Mouse (Mus musculus): Measurements from ENCODE around the gene Smarce1. TPM values are rescaled to one million over a fixed set of nuclear protein-coding genes. Genes with fewer than 3 reads are reported as not detected.

Smarce1 gene
- polyA plus RNA-seq, 1 experiment from 2014 or later: 260 TPM

DNA sequence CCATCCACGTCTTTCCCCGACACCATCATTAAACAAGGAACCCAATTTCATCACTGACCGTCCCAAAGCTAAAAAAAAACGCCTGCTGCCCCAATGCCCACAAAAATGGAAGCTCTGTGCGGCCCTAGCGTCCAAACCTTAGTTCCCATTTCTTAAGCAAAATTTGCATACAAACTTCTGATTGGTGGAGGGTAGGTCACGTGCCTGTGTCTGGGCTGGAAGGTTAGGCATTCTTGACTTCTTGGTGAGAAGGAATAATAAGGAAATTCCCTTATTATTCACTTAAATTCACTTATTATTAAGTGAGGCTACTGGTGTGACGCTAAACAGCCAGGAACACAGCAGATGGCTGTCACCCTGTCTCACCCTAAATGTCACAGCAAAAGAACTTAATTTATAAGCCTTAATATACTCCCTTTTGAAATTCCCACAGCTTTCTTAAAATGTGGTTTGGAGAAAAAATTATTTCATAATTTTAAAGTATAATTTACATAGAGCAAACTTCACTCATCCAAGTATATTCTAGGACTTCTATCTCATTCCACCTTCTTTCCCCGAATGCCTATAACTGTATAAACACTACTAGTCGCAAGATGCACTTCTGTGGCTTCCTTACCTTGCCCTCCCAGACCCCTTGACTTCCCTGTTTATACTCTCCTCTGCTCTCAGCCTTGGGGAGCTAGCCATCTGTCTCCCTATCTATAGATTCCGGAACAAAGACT, 65.6 kb downstream of the Smarce1 start:
- 71% methylated on average over 11 of the region's 11 CpGs for WGBS
- H3K36me3 ChIP-seq (ENCODE audit: insufficient read depth, low read length): no peaks in the 10 kb centered on the region

DNA sequence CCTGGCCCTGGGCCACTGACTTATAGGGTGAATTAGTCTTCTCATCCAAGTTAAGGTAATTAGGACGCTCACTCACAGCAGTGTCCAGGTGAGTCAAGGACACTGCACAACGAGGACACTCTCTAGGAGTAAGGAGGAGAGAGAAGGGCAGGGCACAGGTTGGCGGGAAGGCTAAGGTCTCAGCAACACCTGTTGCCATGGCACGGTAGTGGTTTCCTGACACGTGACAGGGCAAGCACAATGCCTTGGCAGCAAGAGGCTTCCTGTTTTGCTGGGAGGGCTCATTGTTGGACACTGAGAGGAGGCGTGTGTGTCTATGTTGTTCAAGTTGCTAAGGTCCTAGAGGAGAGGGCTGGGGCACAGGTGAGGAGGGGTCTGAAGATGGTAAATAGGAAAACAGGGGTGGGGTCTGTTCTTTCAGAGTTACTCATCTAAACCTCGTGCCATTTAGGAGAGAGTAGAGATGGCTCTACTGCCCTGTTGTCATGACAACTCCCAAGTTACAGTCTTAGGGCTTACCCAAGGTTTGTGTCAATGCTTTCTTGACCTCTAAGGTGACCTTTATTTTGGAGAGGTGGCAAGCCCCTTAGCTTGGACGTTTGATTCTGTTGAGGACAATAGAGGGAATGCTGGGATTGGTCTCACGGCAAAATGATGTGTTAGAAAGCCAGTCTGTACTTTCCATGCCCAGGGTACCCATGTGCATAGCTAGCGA, 67.7 kb downstream of the Smarce1 start:
- H3K9me3 ChIP-seq (ENCODE audit: low read length): no peaks in the 10 kb centered on the region
- no peak overlapping the region for H3K4me2 ChIP-seq (replicated peaks; ENCODE audit: low read depth, low read length)
- no peaks in the 10 kb centered on the region for H3K27me3 ChIP-seq (ENCODE audit: insufficient read depth, low read length)
- H3K4me1 ChIP-seq (ENCODE audit: insufficient read depth, low read length): 0 out of 2 replicates have a peak, but pooled peaks cover 2% of the 10 kb centered on the region
- WGBS: 78% methylated on average over 10 of the region's 10 CpGs
- H3K9ac ChIP-seq (replicated peaks; ENCODE audit: low read length): no peak overlapping the region
- H3K27ac ChIP-seq (ENCODE audit: low read length): no peak overlapping the region
- no peaks in the 10 kb centered on the region for H3K36me3 ChIP-seq (ENCODE audit: insufficient read depth, low read length)
- ATAC-seq (ENCODE audit: low FRiP score, low TSS enrichment): no peak
- H3K4me3 ChIP-seq (ENCODE audit: low read length): no peak overlapping the region

More for the DNA sequence above, 65.6 kb downstream of the Smarce1 start:
- Histone ChIP-seq H3K27me3 (ENCODE audit: insufficient read depth, low read length) (no peaks in the 10 kb centered on the region), H3K4me3 (ENCODE audit: low read length) (no peak overlapping the region), H3K27ac (ENCODE audit: low read length) (no peak overlapping the region), H3K4me1 (ENCODE audit: insufficient read depth, low read length) (0 out of 2 replicates have a peak, but pooled peaks cover 3% of the 10 kb centered on the region), H3K9ac (replicated peaks; ENCODE audit: low read length) (no peak overlapping the region), H3K4me2 (replicated peaks; ENCODE audit: low read depth, low read length) (no peak overlapping the region), H3K9me3 (ENCODE audit: low read length) (no peaks in the 10 kb centered on the region)
- no peak for ATAC-seq (ENCODE audit: low FRiP score, low TSS enrichment)

DNA sequence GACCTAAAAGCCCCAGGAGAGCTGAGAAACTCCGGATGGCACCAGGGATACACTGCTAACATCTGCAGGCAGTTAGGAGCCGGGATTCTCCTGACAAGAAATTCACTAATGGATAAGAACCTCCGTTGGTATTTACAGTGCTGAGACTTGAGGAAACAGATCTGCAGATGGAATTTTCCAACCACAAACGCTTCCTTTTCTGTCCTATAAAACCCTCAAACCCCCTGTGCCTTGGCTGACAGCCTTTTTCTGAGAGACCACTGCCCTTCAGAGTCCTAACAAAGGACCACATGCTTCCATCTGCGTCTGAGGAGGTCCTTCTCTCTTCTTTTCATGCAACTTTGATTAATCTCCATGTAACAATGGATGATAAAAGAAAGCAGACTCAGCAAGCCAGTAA, 69.2 kb downstream of the Smarce1 start:
- WGBS: 40% methylated on average over 5 of the region's 5 CpGs
- Histone ChIP-seq H3K27me3 (ENCODE audit: insufficient read depth, low read length) (no peaks in the 10 kb centered on the region), H3K27ac (ENCODE audit: low read length) (no peak overlapping the region), H3K36me3 (ENCODE audit: insufficient read depth, low read length) (no peaks in the 10 kb centered on the region), H3K4me2 (replicated peaks; ENCODE audit: low read depth, low read length) (no peak overlapping the region), H3K9me3 (ENCODE audit: low read length) (no peaks in the 10 kb centered on the region), H3K4me3 (ENCODE audit: low read length) (no peak overlapping the region), H3K9ac (replicated peaks; ENCODE audit: low read length) (no peak overlapping the region), H3K4me1 (ENCODE audit: insufficient read depth, low read length) (no peaks in the 10 kb centered on the region)
- ATAC-seq (ENCODE audit: low FRiP score, low TSS enrichment): no peak

DNA sequence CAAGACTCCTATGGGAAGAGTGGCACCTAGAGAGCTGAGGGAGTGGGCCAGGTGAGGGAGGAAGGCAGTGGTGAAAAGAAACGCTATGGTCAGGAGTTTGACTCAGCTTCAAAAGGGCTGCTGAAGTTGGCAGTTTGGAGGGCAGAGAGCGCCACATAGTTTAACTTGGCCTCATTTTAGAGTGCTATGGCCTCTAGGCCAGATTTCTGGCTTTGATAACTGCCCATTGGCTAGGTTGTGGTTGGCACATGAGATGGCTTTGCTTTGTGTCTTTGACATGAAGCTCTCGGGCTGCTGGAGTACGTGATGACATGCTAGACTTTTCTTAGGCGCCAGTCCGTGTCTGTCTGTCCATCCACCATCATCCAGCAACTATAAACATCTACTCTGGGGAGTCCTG, 70.6 kb downstream of the Smarce1 start:
- Histone ChIP-seq H3K27me3 (ENCODE audit: insufficient read depth, low read length) (no peaks in the 10 kb centered on the region), H3K9me3 (ENCODE audit: low read length) (no peaks in the 10 kb centered on the region), H3K4me1 (ENCODE audit: insufficient read depth, low read length) (no peaks in the 10 kb centered on the region), H3K9ac (replicated peaks; ENCODE audit: low read length) (no peak overlapping the region), H3K27ac (ENCODE audit: low read length) (no peak overlapping the region), H3K4me3 (ENCODE audit: low read length) (no peak overlapping the region), H3K36me3 (ENCODE audit: insufficient read depth, low read length) (no peaks in the 10 kb centered on the region), H3K4me2 (replicated peaks; ENCODE audit: low read depth, low read length) (no peak overlapping the region)
- no peak for ATAC-seq (ENCODE audit: low FRiP score, low TSS enrichment)
- 87% methylated on average over 6 of the region's 6 CpGs for WGBS

Other genes with a start within 250 kb of the Smarce1 start
- 0.59 TPM in 1 of 2 replicates, not detected in the other for gene Gjd3, start 248.0 kb downstream of the Smarce1 start, polyA plus RNA-seq (2015; fragmentation: Nextera tagmentation; extraction: Ambion mirVana)
- gene Top2a, start 206.8 kb downstream of the Smarce1 start, polyA plus RNA-seq (2015; fragmentation: Nextera tagmentation; extraction: Ambion mirVana): 213 and 252 TPM in 2 replicates
- 771 and 832 TPM in 2 replicates for gene Igfbp4, start 189.8 kb downstream of the Smarce1 start, polyA plus RNA-seq (2015; fragmentation: Nextera tagmentation; extraction: Ambion mirVana)
- gene Tns4, start 141.7 kb downstream of the Smarce1 start, polyA plus RNA-seq (2015; fragmentation: Nextera tagmentation; extraction: Ambion mirVana): 0.17 and 0.22 TPM in 2 replicates
- 0.19 and 0.41 TPM in 2 replicates for gene Ccr7, start 75.9 kb downstream of the Smarce1 start, polyA plus RNA-seq (2015; fragmentation: Nextera tagmentation; extraction: Ambion mirVana)
- gene Krt222, start 13.1 kb upstream of the Smarce1 start, polyA plus RNA-seq (2015; fragmentation: Nextera tagmentation; extraction: Ambion mirVana): 0.26 and 0.31 TPM in 2 replicates
- not detected in 2 replicates for gene Krt24, start 54.2 kb upstream of the Smarce1 start, polyA plus RNA-seq (2015; fragmentation: Nextera tagmentation; extraction: Ambion mirVana)
- not detected in 2 replicates for gene Krt25, start 91.9 kb upstream of the Smarce1 start, polyA plus RNA-seq (2015; fragmentation: Nextera tagmentation; extraction: Ambion mirVana)
- gene Krt26, start 106.9 kb upstream of the Smarce1 start, polyA plus RNA-seq (2015; fragmentation: Nextera tagmentation; extraction: Ambion mirVana): not detected in 2 replicates
- gene Krt27, start 120.1 kb upstream of the Smarce1 start, polyA plus RNA-seq (2015; fragmentation: Nextera tagmentation; extraction: Ambion mirVana): not detected in 2 replicates
- 0.12 and 0.35 TPM in 2 replicates for gene Krt28, start 143.9 kb upstream of the Smarce1 start, polyA plus RNA-seq (2015; fragmentation: Nextera tagmentation; extraction: Ambion mirVana)
- 18.4 and 20.7 TPM in 2 replicates for gene Krt10, start 158.3 kb upstream of the Smarce1 start, polyA plus RNA-seq (2015; fragmentation: Nextera tagmentation; extraction: Ambion mirVana)
- 0.09 TPM in 2 replicates for gene Krt12, start 191.2 kb upstream of the Smarce1 start, polyA plus RNA-seq (2015; fragmentation: Nextera tagmentation; extraction: Ambion mirVana)
- 1.5 and 1.8 TPM in 2 replicates for gene Krt20, start 207.1 kb upstream of the Smarce1 start, polyA plus RNA-seq (2015; fragmentation: Nextera tagmentation; extraction: Ambion mirVana)

Measured in kidney, embryonic 16.5 days (tissue).